Mouse (Mus musculus) MEL (cell line): Measurements from ENCODE around the gene Krit1. TPM values are rescaled to one million over a fixed set of nuclear protein-coding genes. Genes with fewer than 3 reads are reported as not detected.

ENCODE experiments used
- DNase-seq: peaks from one replicate; pipeline ENCODE4 v3.0.0; 2011; ENCODE audit warnings: low read depth, low spot score
- H3K27ac ChIP-seq: 2 replicates; pipeline ENCODE4 v1.5.1; 2012; ENCODE audit warnings: low read depth, mild to moderate bottlenecking, control low read depth, low read length, moderate library complexity; ENCODE audit not compliant: control insufficient read depth
- H3K27me3 ChIP-seq, 2 experiments: fragments of 150-350 bp in 1 of 2; sonication (generic) in 1 of 2; 2 replicates each; pipeline ENCODE4 v1.6.1; 2012; ENCODE audit warnings: low read length in 2 of 2, mild to moderate bottlenecking in 2 of 2, improper control_type of control experiment in 1 of 2, moderate library complexity in 1 of 2; ENCODE audit not compliant: insufficient read depth in 2 of 2, control insufficient read depth in 1 of 2
- H3K36me3 ChIP-seq, 2 experiments: 2 replicates each; pipeline ENCODE4 v1.6.1; 2012 to 2014; ENCODE audit warnings: low read length in 2 of 2, improper control_type of control experiment in 1 of 2, inconsistent platforms in 1 of 2, mild to moderate bottlenecking in 1 of 2; ENCODE audit not compliant: insufficient read depth in 2 of 2, control insufficient read depth in 1 of 2
- H3K4me1 ChIP-seq, 2 experiments: fragments of 150-350 bp in 1 of 2; sonication (generic) in 1 of 2; 2 replicates each; pipeline ENCODE4 v1.6.1; 2012; ENCODE audit warnings: low read length in 2 of 2, improper control_type of control experiment in 1 of 2, mild to moderate bottlenecking in 1 of 2; ENCODE audit not compliant: insufficient read depth in 2 of 2, control insufficient read depth in 1 of 2
- H3K4me3 ChIP-seq, 2 experiments: fragments of 150-350 bp in 1 of 2; sonication (generic) in 1 of 2; 2 replicates each; pipeline ENCODE4 v1.5.1; 2012; ENCODE audit warnings: low read depth in 2 of 2, low read length in 2 of 2, mild to moderate bottlenecking in 2 of 2, moderate library complexity in 2 of 2, control low read depth in 1 of 2, improper control_type of control experiment in 1 of 2; ENCODE audit not compliant: control insufficient read depth in 1 of 2, insufficient read depth in 1 of 2
- H3K79me2 ChIP-seq: 2 replicates; pipeline ENCODE4 v1.6.1; 2012; ENCODE audit warnings: mild to moderate bottlenecking, low read length, moderate library complexity; ENCODE audit not compliant: control insufficient read depth, poor library complexity, insufficient read depth
- H3K9ac ChIP-seq: 2 replicates; pipeline ENCODE4 v1.6.1; 2012; ENCODE audit warnings: low read depth, mild to moderate bottlenecking, control low read depth, low read length, moderate library complexity; ENCODE audit not compliant: control insufficient read depth, poor library complexity, severe bottlenecking
- H3K9me3 ChIP-seq: fragments of 150-350 bp; sonication (generic); replicated peaks from 2 replicates; pipeline ENCODE4 v1.6.1; 2012; ENCODE audit warnings: mild to moderate bottlenecking, low read length, improper control_type of control experiment, moderate library complexity; ENCODE audit not compliant: insufficient read depth
- BHLHE40 ChIP-seq: IDR thresholded peaks from 2 replicates; pipeline ENCODE4 v1.6.1; 2012; ENCODE audit warnings: low read depth, mild to moderate bottlenecking, inconsistent platforms, low read length, improper control_type of control experiment, borderline replicate concordance
- CHD1 ChIP-seq: IDR thresholded peaks from 2 replicates; pipeline ENCODE4 v1.6.1; 2012; ENCODE audit warnings: low read depth, mild to moderate bottlenecking, inconsistent platforms, low read length, improper control_type of control experiment
- CHD2 ChIP-seq: IDR thresholded peaks from 2 replicates; pipeline ENCODE4 v1.6.1; 2011; ENCODE audit warnings: low read length, improper control_type of control experiment
- CTCF ChIP-seq, 3 experiments: IDR thresholded peaks in 2 of 3; conservative IDR thresholded peaks in 1 of 3; 2 replicates each; pipeline ENCODE4 v1.5.1; 2011 to 2012; ENCODE audit warnings: low read length in 3 of 3, low read depth in 2 of 3, mild to moderate bottlenecking in 2 of 3, improper control_type of control experiment in 1 of 3, inconsistent platforms in 1 of 3, mixed read lengths in 1 of 3, moderate library complexity in 1 of 3; ENCODE audit not compliant: control insufficient read depth in 1 of 3, insufficient read depth in 1 of 3, poor library complexity in 1 of 3, severe bottlenecking in 1 of 3
- E2F4 ChIP-seq: IDR thresholded peaks from 2 replicates; pipeline ENCODE4 v1.6.1; 2011; ENCODE audit warnings: low read depth, low read length, improper control_type of control experiment, borderline replicate concordance
- ELF1 ChIP-seq: IDR thresholded peaks from 2 replicates; pipeline ENCODE4 v1.6.1; 2014; ENCODE audit warnings: low read depth, mild to moderate bottlenecking, inconsistent platforms, low read length, improper control_type of control experiment, moderate library complexity
- EP300 ChIP-seq, 2 experiments: IDR thresholded peaks; 2 replicates each; pipeline ENCODE4 v1.6.1; 2011; ENCODE audit warnings: improper control_type of control experiment in 2 of 2, low read length in 2 of 2, low read depth in 1 of 2, mild to moderate bottlenecking in 1 of 2
- ETS1 ChIP-seq: IDR thresholded peaks from 2 replicates; pipeline ENCODE4 v1.6.1; 2012; ENCODE audit warnings: low read depth, mild to moderate bottlenecking, inconsistent platforms, low read length, improper control_type of control experiment, moderate library complexity
- GABPA ChIP-seq: IDR thresholded peaks from 2 replicates; pipeline ENCODE4 v1.6.1; 2012; ENCODE audit warnings: low read depth, mild to moderate bottlenecking, inconsistent platforms, low read length, improper control_type of control experiment, moderate library complexity
- GATA1 ChIP-seq: IDR thresholded peaks from 2 replicates; pipeline ENCODE4 v1.6.1; 2011; ENCODE audit warnings: low read depth, low read length, improper control_type of control experiment
- HCFC1 ChIP-seq: IDR thresholded peaks from 2 replicates; pipeline ENCODE4 v1.6.1; 2012; ENCODE audit warnings: low read depth, mild to moderate bottlenecking, inconsistent platforms, low read length, improper control_type of control experiment, moderate library complexity
- JUND ChIP-seq: IDR thresholded peaks from 2 replicates; pipeline ENCODE4 v1.6.1; 2011; ENCODE audit warnings: low read depth, mild to moderate bottlenecking, improper control_type of control experiment, low read length
- KAT2A ChIP-seq: conservative IDR thresholded peaks from 2 replicates; pipeline ENCODE4 v1.6.1; 2012; ENCODE audit warnings: low read depth, low read length, improper control_type of control experiment, inconsistent platforms
- MAX ChIP-seq: IDR thresholded peaks from 2 replicates; pipeline ENCODE4 v1.6.1; 2011; ENCODE audit warnings: low read length, improper control_type of control experiment
- MAZ ChIP-seq: IDR thresholded peaks from 2 replicates; pipeline ENCODE4 v1.6.1; 2012; ENCODE audit warnings: low read depth, mild to moderate bottlenecking, inconsistent platforms, low read length, improper control_type of control experiment
- MXI1 ChIP-seq: IDR thresholded peaks from 2 replicates; pipeline ENCODE4 v1.6.1; 2011; ENCODE audit warnings: mild to moderate bottlenecking, low read depth, low read length, improper control_type of control experiment
- NELFE ChIP-seq: IDR thresholded peaks from 2 replicates; pipeline ENCODE4 v1.6.1; 2011; ENCODE audit warnings: low read depth, low read length, improper control_type of control experiment
- NRF1 ChIP-seq: IDR thresholded peaks from 2 replicates; pipeline ENCODE4 v1.6.1; 2014; ENCODE audit warnings: low read depth, mild to moderate bottlenecking, inconsistent platforms, low read length, improper control_type of control experiment, moderate library complexity; ENCODE audit not compliant: poor library complexity, insufficient read depth, severe bottlenecking
- POLR2A ChIP-seq, 2 experiments: IDR thresholded peaks; 2 replicates each; pipeline ENCODE4 v1.6.1; 2011 to 2012; ENCODE audit warnings: low read length in 2 of 2, mild to moderate bottlenecking in 2 of 2, control low read depth in 1 of 2, improper control_type of control experiment in 1 of 2, low read depth in 1 of 2, moderate library complexity in 1 of 2; ENCODE audit not compliant: control insufficient read depth in 1 of 2, insufficient read depth in 1 of 2, poor library complexity in 1 of 2
- POLR2AphosphoS2 ChIP-seq: IDR thresholded peaks from 2 replicates; pipeline ENCODE4 v1.6.1; 2011; ENCODE audit warnings: low read length, improper control_type of control experiment
- POLR2AphosphoS5 ChIP-seq: IDR thresholded peaks from 2 replicates; pipeline ENCODE4 v1.6.1; 2012; ENCODE audit warnings: low read depth, borderline replicate concordance, mild to moderate bottlenecking, inconsistent platforms, low read length, moderate library complexity, mixed read lengths
- RAD21 ChIP-seq: IDR thresholded peaks from 2 replicates; pipeline ENCODE4 v1.6.1; 2011; ENCODE audit warnings: mild to moderate bottlenecking, low read depth, low read length, improper control_type of control experiment
- RCOR1 ChIP-seq: IDR thresholded peaks from 2 replicates; pipeline ENCODE4 v1.6.1; 2012; ENCODE audit warnings: low read depth, mild to moderate bottlenecking, inconsistent platforms, low read length, improper control_type of control experiment
- SIN3A ChIP-seq: IDR thresholded peaks from 2 replicates; pipeline ENCODE4 v1.6.1; 2012; ENCODE audit warnings: low read length, improper control_type of control experiment, inconsistent platforms
- SMC3 ChIP-seq: IDR thresholded peaks from 2 replicates; pipeline ENCODE4 v1.6.1; 2011; ENCODE audit warnings: low read depth, low read length, improper control_type of control experiment
- TAL1 ChIP-seq: IDR thresholded peaks from 2 replicates; pipeline ENCODE4 v1.6.1; 2012; ENCODE audit warnings: mild to moderate bottlenecking, inconsistent platforms, low read length, moderate library complexity, mixed read lengths
- TBP ChIP-seq: IDR thresholded peaks from 2 replicates; pipeline ENCODE4 v1.8.0; 2011; ENCODE audit warnings: low read depth, low read length, improper control_type of control experiment
- TCF12 ChIP-seq: IDR thresholded peaks from 2 replicates; pipeline ENCODE4 v1.6.1; 2014; ENCODE audit warnings: low read depth, mild to moderate bottlenecking, inconsistent platforms, low read length, improper control_type of control experiment, moderate library complexity
- UBTF ChIP-seq: IDR thresholded peaks from 2 replicates; pipeline ENCODE4 v1.6.1; 2012; ENCODE audit warnings: low read depth, mild to moderate bottlenecking, inconsistent platforms, low read length, improper control_type of control experiment, moderate library complexity, borderline replicate concordance; ENCODE audit not compliant: insufficient read depth
- USF1 ChIP-seq: IDR thresholded peaks from 2 replicates; pipeline ENCODE4 v1.6.1; 2014; ENCODE audit warnings: low read depth, mild to moderate bottlenecking, inconsistent platforms, low read length, improper control_type of control experiment, moderate library complexity
- USF2 ChIP-seq, 2 experiments: IDR thresholded peaks; 2 replicates each; pipeline ENCODE4 v1.6.1; 2011 to 2012; ENCODE audit warnings: improper control_type of control experiment in 2 of 2, low read length in 2 of 2, borderline replicate concordance in 1 of 2, inconsistent platforms in 1 of 2, low read depth in 1 of 2, mild to moderate bottlenecking in 1 of 2; ENCODE audit not compliant: insufficient read depth in 1 of 2
- ZC3H11A ChIP-seq: IDR thresholded peaks from 2 replicates; pipeline ENCODE4 v1.6.1; 2012; ENCODE audit warnings: low read depth, mild to moderate bottlenecking, inconsistent platforms, low read length, improper control_type of control experiment
- ZKSCAN1 ChIP-seq: IDR thresholded peaks from 2 replicates; pipeline ENCODE4 v1.6.1; 2012; ENCODE audit warnings: low read depth, mild to moderate bottlenecking, inconsistent platforms, low read length, improper control_type of control experiment, moderate library complexity
- ZMIZ1 ChIP-seq: IDR thresholded peaks from 2 replicates; pipeline ENCODE4 v1.6.1; 2012; ENCODE audit warnings: low read depth, mild to moderate bottlenecking, inconsistent platforms, low read length, improper control_type of control experiment, moderate library complexity
- ZNF384 ChIP-seq: IDR thresholded peaks from 2 replicates; pipeline ENCODE4 v1.6.1; 2012; ENCODE audit warnings: low read depth, mild to moderate bottlenecking, inconsistent platforms, low read length, improper control_type of control experiment
- polyA plus RNA-seq, 2 experiments: library from polyadenylated mRNA; stranded (reverse) in 1 of 2; unstranded in 1 of 2; fragments of >175 nt in 1 of 2; fragments of >200 nt in 1 of 2; gene quantifications; 2 replicates each; pipeline versions ENCODE4 v1.2.1 to v1.2.4; 2012; ENCODE audit warnings: low replicate concordance in 2 of 2, low read depth in 1 of 2; ENCODE audit not compliant: insufficient read length in 2 of 2, insufficient read depth in 1 of 2, missing spikeins in 1 of 2
- total RNA-seq: library from RNA; depleted of rRNA; stranded (reverse); fragments of 300-350 nt; gene quantifications from 2 replicates; pipeline ENCODE4 v1.2.3, GENCODE M21; 2012; rRNA removed

Krit1 gene
- total RNA-seq (20.6 and 25.6 TPM in 2 replicates), polyA plus RNA-seq (100 to 1,000 TPM in 1 of 2 experiments, 10 to 100 TPM in 1; 28.0 to 125 TPM)

- peaks cover 2 to 30% of the 10 kb centered on the region in 2 experiments for H3K36me3 ChIP-seq
- peak within 1 kb of the TSS; percentile 86 for H3K27ac ChIP-seq
- peak; percentile 91 for DNase-seq
- peaks cover 9 to 12% of the 10 kb centered on the region in 2 experiments for H3K4me1 ChIP-seq
- peak within 1 kb of the TSS; percentile 97 for H3K9ac ChIP-seq
- peak within 1 kb of the TSS; percentile 84 to 90 for H3K4me3 ChIP-seq
- peaks cover 52% of the 10 kb centered on the region for H3K79me2 ChIP-seq
- TF ChIP-seq ZKSCAN1 (no peak), NELFE (peak; percentile 88), UBTF (no peak; the same call in 1 of the 2 replicates), TCF12 (peak; percentile 72), SMC3 (no peak), JUND (no peak), TAL1 (no peak), POLR2A (IDR thresholded peaks at IDR 0.05; ENCODE audit: control insufficient read depth in 1 of 2, insufficient read depth in 1 of 2, low read depth in 1 of 2, low read length in 2 of 2, poor library complexity in 1 of 2) (peak; percentile 73 to 92), KAT2A (peak; percentile 84; the same call in 1 of the 2 replicates), E2F4 (no peak), MXI1 (peak; percentile 90), HCFC1 (peak; percentile 92), POLR2AphosphoS5 (no peak), ZNF384 (no peak), USF2 (IDR thresholded peaks at IDR 0.05; ENCODE audit: borderline replicate concordance in 1 of 2, insufficient read depth in 1 of 2, low read depth in 1 of 2, low read length in 2 of 2) (no peak), NRF1 (peak; percentile 55; the same call in 1 of the 2 replicates), RCOR1 (peak; percentile 29; the same call in 1 of the 2 replicates), CHD2 (peak; percentile 64; the same call in 1 of the 2 replicates), EP300 (IDR thresholded peaks at IDR 0.05; ENCODE audit: low read depth in 1 of 2, low read length in 2 of 2) (peak in 1 of 2 experiments; percentile 34; a peak in 1 of 4 replicates), CTCF (IDR thresholded peaks at IDR 0.05 in 2 of 3, conservative IDR thresholded peaks at IDR 0.05 in 1 of 3; ENCODE audit: control insufficient read depth in 1 of 3, insufficient read depth in 1 of 3, low read depth in 2 of 3, low read length in 3 of 3, poor library complexity in 1 of 3, severe bottlenecking in 1 of 3) (no peak), RAD21 (no peak), GABPA (no peak), USF1 (no peak), ETS1 (peak; percentile 33; the same call in 1 of the 2 replicates), ELF1 (peak; percentile 86), GATA1 (no peak), SIN3A (peak; percentile 93), MAX (peak; percentile 27; the same call in 1 of the 2 replicates), ZC3H11A (no peak), ZMIZ1 (peak; percentile 76), MAZ (peak; percentile 80), CHD1 (no peak; the same call in 1 of the 2 replicates), BHLHE40 (no peak), TBP (peak; percentile 58; the same call in 1 of the 2 replicates), POLR2AphosphoS2 (peak; percentile 79)
- H3K9me3 ChIP-seq, result no peaks in the 10 kb centered on the region
- H3K27me3 ChIP-seq, result no peaks in the 10 kb centered on the region
Measured at GRCm38 (mm10) chr5:3802433-3803291, at the start of gene Krit1, which contains the start of gene Ankib1. Gene Krit1 (plus strand): TSS chr5:3803184. Gene Ankib1 (minus strand): TSS chr5:3802925.
